Mouse (Mus musculus): Measurements from ENCODE around the gene Lztfl1. TPM values are rescaled to one million over a fixed set of nuclear protein-coding genes. Genes with fewer than 3 reads are reported as not detected.

Gene Lztfl1
- 100 to 1,000 TPM; 143 to 208 TPM for total RNA-seq (2023)

GRCm38 (mm10) chr9:123717186-123718008, at the start of gene Lztfl1:
Lztfl1 (minus strand) TSS chr9:123717697.

GRCm38 (mm10) chr9:123678327-123679105, 39.0 kb downstream of the Lztfl1 start, which contains the start of the genes Ccr9 and Slc6a20a:
Ccr9 (plus strand) TSS chr9:123678439.
Slc6a20a (minus strand) TSS chr9:123678885.

Other genes with a start within 250 kb of the Lztfl1 start
- gene Limd1, start 239.0 kb downstream of the Lztfl1 start, total RNA-seq (2023): 100 to 1,000 TPM; 133 to 151 TPM
- gene Sacm1l, start 187.9 kb downstream of the Lztfl1 start, total RNA-seq (2023): 10 to 100 TPM; 26.9 to 27.6 TPM
- not detected for gene Slc6a20b, start 85.1 kb downstream of the Lztfl1 start, total RNA-seq (2023)
- gene Ccr9, start 39.3 kb downstream of the Lztfl1 start, total RNA-seq (2023): 1 to 10 TPM in 1 of 2 experiments, under 1 TPM in 1; 0.59 to 1.0 TPM
- gene Slc6a20a, start 38.8 kb downstream of the Lztfl1 start, total RNA-seq (2023): not detected
- gene Cxcr6, start 88.8 kb upstream of the Lztfl1 start, total RNA-seq (2023): not detected
- gene Fyco1, start 134.2 kb upstream of the Lztfl1 start, total RNA-seq (2023): 10 to 100 TPM; 41.8 to 51.4 TPM
- under 1 TPM in 1 of 2 experiments, not detected in 1; 0.35 TPM for gene Xcr1, start 144.3 kb upstream of the Lztfl1 start, total RNA-seq (2023)